Mouse (Mus musculus) CH12.LX (cell line): Measurements from ENCODE around the gene Nxpe3. TPM values are rescaled to one million over a fixed set of nuclear protein-coding genes. Genes with fewer than 3 reads are reported as not detected.

Experiments
- DNase-seq: peaks from one replicate; pipeline ENCODE4 v3.0.0-alpha.2; 2013; ENCODE audit errors: extremely low read depth
- H3K27ac ChIP-seq: 2 replicates; pipeline ENCODE4 v1.5.1; 2012; ENCODE audit warnings: low read depth, mild to moderate bottlenecking, control low read depth, moderate library complexity; ENCODE audit not compliant: insufficient read depth
- H3K27me3 ChIP-seq: replicated peaks from 2 replicates; pipeline ENCODE3; 2012; ENCODE audit warnings: inconsistent platforms
- H3K36me3 ChIP-seq, 2 experiments: replicated peaks in 1 of 2; 2 replicates each; pipeline versions ENCODE3 to v1.6.1; 2012; ENCODE audit warnings: inconsistent platforms in 1 of 2, low read length in 1 of 2, mild to moderate bottlenecking in 1 of 2, mixed read lengths in 1 of 2, moderate library complexity in 1 of 2; ENCODE audit not compliant: control insufficient read depth in 1 of 2, insufficient read depth in 1 of 2
- H3K4me1 ChIP-seq, 2 experiments: 2 replicates each; pipeline ENCODE4 v1.6.1; 2012; ENCODE audit warnings: inconsistent platforms in 1 of 2, moderate library complexity in 1 of 2; ENCODE audit not compliant: insufficient read depth in 2 of 2, control insufficient read depth in 1 of 2
- H3K4me2 ChIP-seq: 2 replicates; pipeline ENCODE4 v1.6.1; 2012; ENCODE audit warnings: low read depth, mild to moderate bottlenecking, control low read depth; ENCODE audit not compliant: poor library complexity, insufficient read depth, severe bottlenecking
- H3K4me3 ChIP-seq, 3 experiments: fragments of 150-350 bp in 1 of 3; sonication (generic) in 1 of 3; replicated peaks in 1 of 3; 2 replicates each; pipeline versions ENCODE3 to v1.5.1; 2011 to 2012; ENCODE audit warnings: low read depth in 2 of 3, low read length in 2 of 3, mild to moderate bottlenecking in 2 of 3, moderate library complexity in 2 of 3, control low read depth in 1 of 3, improper control_type of control experiment in 1 of 3, inconsistent platforms in 1 of 3, mixed read lengths in 1 of 3; ENCODE audit not compliant: poor library complexity in 1 of 3
- H3K79me2 ChIP-seq: replicated peaks from 2 replicates; pipeline ENCODE4 v1.6.1; 2012; ENCODE audit warnings: mild to moderate bottlenecking, moderate library complexity; ENCODE audit not compliant: control insufficient read depth, poor library complexity, insufficient read depth, severe bottlenecking; ENCODE audit errors: extremely low read depth
- H3K9ac ChIP-seq: 2 replicates; pipeline ENCODE4 v1.6.1; 2012; ENCODE audit warnings: low read depth, mild to moderate bottlenecking, control low read depth, moderate library complexity; ENCODE audit not compliant: insufficient read depth
- H3K9me3 ChIP-seq: replicated peaks from 2 replicates; pipeline ENCODE3; 2012; ENCODE audit warnings: low read length, inconsistent platforms, mixed read lengths
- BHLHE40 ChIP-seq: IDR thresholded peaks from 2 replicates; pipeline ENCODE4 v1.6.1; 2011; ENCODE audit warnings: mild to moderate bottlenecking, low read depth, low read length, improper control_type of control experiment
- CHD2 ChIP-seq: IDR thresholded peaks from 2 replicates; pipeline ENCODE4 v1.6.1; 2011; ENCODE audit warnings: low read length, improper control_type of control experiment
- CTCF ChIP-seq, 2 experiments: IDR thresholded peaks in 1 of 2; conservative IDR thresholded peaks in 1 of 2; 2 replicates each; pipeline ENCODE4 v1.5.1; 2011 to 2012; ENCODE audit warnings: low read depth in 2 of 2, low read length in 2 of 2, improper control_type of control experiment in 1 of 2, inconsistent platforms in 1 of 2, mild to moderate bottlenecking in 1 of 2, moderate library complexity in 1 of 2
- E2F4 ChIP-seq: IDR thresholded peaks from 2 replicates; pipeline ENCODE4 v1.6.1; 2011; ENCODE audit warnings: low read depth, low read length, improper control_type of control experiment; ENCODE audit not compliant: insufficient replicate concordance
- ELF1 ChIP-seq: IDR thresholded peaks from 2 replicates; pipeline ENCODE4 v1.6.1; 2014; ENCODE audit warnings: low read depth, mild to moderate bottlenecking, inconsistent platforms, low read length, improper control_type of control experiment
- EP300 ChIP-seq: IDR thresholded peaks from 2 replicates; pipeline ENCODE4 v1.6.1; 2011; ENCODE audit warnings: low read length, improper control_type of control experiment
- ETS1 ChIP-seq: conservative IDR thresholded peaks from 2 replicates; pipeline ENCODE4 v1.6.1; 2012; ENCODE audit warnings: low read depth, mild to moderate bottlenecking, inconsistent platforms, low read length, improper control_type of control experiment, moderate library complexity
- GABPA ChIP-seq: IDR thresholded peaks from 2 replicates; pipeline ENCODE4 v1.6.1; 2012; ENCODE audit warnings: low read depth, low read length, improper control_type of control experiment, inconsistent platforms; ENCODE audit not compliant: insufficient replicate concordance
- HCFC1 ChIP-seq: IDR thresholded peaks from 2 replicates; pipeline ENCODE4 v1.6.1; 2012; ENCODE audit warnings: low read depth, mild to moderate bottlenecking, inconsistent platforms, low read length, improper control_type of control experiment
- IRF4 ChIP-seq: IDR thresholded peaks from 2 replicates; pipeline ENCODE4 v1.6.1; 2014; ENCODE audit warnings: low read depth, mild to moderate bottlenecking, inconsistent platforms, low read length, improper control_type of control experiment
- JUN ChIP-seq: IDR thresholded peaks from 2 replicates; pipeline ENCODE4 v1.6.1; 2011; ENCODE audit warnings: low read depth, mild to moderate bottlenecking, low read length, improper control_type of control experiment, moderate library complexity; ENCODE audit not compliant: insufficient read depth
- JUND ChIP-seq: conservative IDR thresholded peaks from 2 replicates; pipeline ENCODE4 v1.6.1; 2011; ENCODE audit warnings: low read depth, low read length, improper control_type of control experiment
- KAT2A ChIP-seq: IDR thresholded peaks from 2 replicates; pipeline ENCODE4 v1.6.1; 2012; ENCODE audit warnings: low read length, improper control_type of control experiment, inconsistent platforms; ENCODE audit not compliant: insufficient replicate concordance
- MAFK ChIP-seq: IDR thresholded peaks from 2 replicates; pipeline ENCODE4 v1.6.1; 2011; ENCODE audit warnings: low read length, improper control_type of control experiment; ENCODE audit not compliant: insufficient replicate concordance
- MAX ChIP-seq: IDR thresholded peaks from 2 replicates; pipeline ENCODE4 v1.6.1; 2011; ENCODE audit warnings: low read length, improper control_type of control experiment
- MAZ ChIP-seq: IDR thresholded peaks from 2 replicates; pipeline ENCODE4 v1.6.1; 2012; ENCODE audit warnings: low read depth, mild to moderate bottlenecking, inconsistent platforms, low read length, improper control_type of control experiment, moderate library complexity
- MEF2A ChIP-seq: IDR thresholded peaks from 2 replicates; pipeline ENCODE4 v1.6.1; 2014; ENCODE audit warnings: low read depth, mild to moderate bottlenecking, inconsistent platforms, low read length, improper control_type of control experiment, borderline replicate concordance
- MXI1 ChIP-seq: IDR thresholded peaks from 2 replicates; pipeline ENCODE4 v1.6.1; 2011; ENCODE audit warnings: mild to moderate bottlenecking, low read depth, low read length, improper control_type of control experiment
- MYC ChIP-seq: IDR thresholded peaks from 2 replicates; pipeline ENCODE4 v1.6.1; 2011; ENCODE audit warnings: low read depth, mild to moderate bottlenecking, improper control_type of control experiment, low read length
- NELFE ChIP-seq: IDR thresholded peaks from 2 replicates; pipeline ENCODE4 v1.6.1; 2011; ENCODE audit warnings: low read depth, low read length, improper control_type of control experiment
- PAX5 ChIP-seq: IDR thresholded peaks from 2 replicates; pipeline ENCODE4 v1.6.1; 2012; ENCODE audit warnings: low read length, inconsistent platforms, mixed read lengths
- POLR2A ChIP-seq: IDR thresholded peaks from 2 replicates; pipeline ENCODE4 v1.6.1; 2011; ENCODE audit warnings: low read depth, mild to moderate bottlenecking, improper control_type of control experiment, low read length
- SIN3A ChIP-seq: IDR thresholded peaks from 2 replicates; pipeline ENCODE4 v1.6.1; 2012; ENCODE audit warnings: low read length, improper control_type of control experiment, inconsistent platforms
- SMC3 ChIP-seq: IDR thresholded peaks from 2 replicates; pipeline ENCODE4 v1.6.1; 2011; ENCODE audit warnings: low read depth, low read length, improper control_type of control experiment
- TBP ChIP-seq: conservative IDR thresholded peaks from 2 replicates; pipeline ENCODE4 v1.6.1; 2011; ENCODE audit warnings: low read depth, low read length, improper control_type of control experiment
- TCF12 ChIP-seq: IDR thresholded peaks from 2 replicates; pipeline ENCODE4 v1.6.1; 2014; ENCODE audit warnings: low read depth, mild to moderate bottlenecking, inconsistent platforms, low read length, improper control_type of control experiment
- USF1 ChIP-seq: IDR thresholded peaks from 2 replicates; pipeline ENCODE4 v1.6.1; 2014; ENCODE audit warnings: low read depth, mild to moderate bottlenecking, inconsistent platforms, low read length, improper control_type of control experiment
- USF2 ChIP-seq: conservative IDR thresholded peaks from 2 replicates; pipeline ENCODE4 v1.6.1; 2011; ENCODE audit warnings: low read depth, low read length, improper control_type of control experiment
- ZC3H11A ChIP-seq: IDR thresholded peaks from 2 replicates; pipeline ENCODE4 v1.6.1; 2012; ENCODE audit warnings: low read depth, mild to moderate bottlenecking, inconsistent platforms, low read length, improper control_type of control experiment
- ZKSCAN1 ChIP-seq: IDR thresholded peaks from 2 replicates; pipeline ENCODE4 v1.6.1; 2012; ENCODE audit warnings: low read depth, inconsistent platforms, low read length, improper control_type of control experiment, borderline replicate concordance
- ZMIZ1 ChIP-seq: IDR thresholded peaks from 2 replicates; pipeline ENCODE4 v1.6.1; 2012; ENCODE audit warnings: low read depth, mild to moderate bottlenecking, inconsistent platforms, low read length, improper control_type of control experiment
- ZNF384 ChIP-seq: IDR thresholded peaks from 2 replicates; pipeline ENCODE4 v1.6.1; 2012; ENCODE audit warnings: low read depth, low read length, improper control_type of control experiment, inconsistent platforms
- dilution Hi-C: fragments of 300-500 bp; cut with MboI; formaldehyde crosslinking; loops from 2 replicates; pipeline ENCODE4 v1.14.3; 2020; ENCODE audit warnings: low sequenced_read_pairs; ENCODE audit not compliant: extremely low pct_unique_long_range_greater_than_20kb, extremely low pct_ligation_motif_present
- in situ Hi-C: fragments of 300-500 bp; cut with MboI; formaldehyde crosslinking; loops from 3 replicates; pipeline ENCODE4 v1.14.3; 2019; ENCODE audit warnings: low sequenced_read_pairs, low pct_ligation_motif_present, low pct_unique_long_range_greater_than_20kb, mixed read lengths
- polyA plus RNA-seq: library from polyadenylated mRNA; unstranded; fragments of >175 nt; gene quantifications from 2 replicates; pipeline ENCODE4 v1.2.1, GENCODE M21; 2012; ENCODE audit warnings: low read depth; ENCODE audit not compliant: insufficient read length
- total RNA-seq, 2 experiments: library from RNA; depleted of rRNA; stranded (reverse); fragments of 300-350 nt in 1 of 2; fragments of >200 nt in 1 of 2; gene quantifications; 2 replicates each; pipeline ENCODE4 v1.2.3; 2012 to 2014

Gene Nxpe3
- total and polyA plus RNA-seq, 3 experiments: 5.4 to 12.3 (median 10.6) TPM

DNA sequence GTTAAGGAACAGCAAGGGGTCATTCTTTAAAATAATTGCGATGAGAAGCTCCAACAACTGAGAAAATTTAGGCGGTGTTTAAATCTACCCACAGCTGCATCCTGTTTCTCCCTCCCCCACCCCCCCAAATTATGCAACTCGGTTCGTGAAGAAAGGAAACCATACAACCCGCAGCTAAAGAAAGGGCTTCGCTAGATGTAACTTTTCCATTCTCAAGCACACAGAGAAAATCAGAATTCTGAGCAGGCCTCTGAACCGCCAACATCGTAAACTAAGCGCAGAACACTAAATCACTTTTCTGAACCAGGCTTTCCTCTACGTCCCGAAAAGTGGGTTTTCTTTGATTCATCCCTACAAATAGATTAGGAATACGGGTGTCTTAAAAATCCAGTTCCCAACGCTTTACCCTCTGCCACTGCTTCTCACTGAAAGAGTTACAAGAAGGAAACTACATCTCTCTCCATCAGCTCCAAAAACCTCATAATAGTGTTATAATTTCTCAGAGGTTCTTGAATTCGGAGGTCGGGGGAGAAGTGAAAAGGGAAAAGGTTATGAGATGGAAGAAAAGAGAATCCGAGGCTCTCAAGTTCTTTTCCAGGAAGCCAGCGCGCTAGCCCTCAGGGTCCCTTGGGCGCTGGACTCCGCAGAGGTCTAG is 74.0 kb downstream of the Nxpe3 start:
- peak overlapping the region; percentile 92 to 99 (median 95) for H3K4me3 ChIP-seq
- peak; percentile 85 for DNase-seq
- in situ Hi-C loops (no loop called here), dilution Hi-C loops (no loop called here)
- H3K27me3 ChIP-seq: no peaks in the 10 kb centered on the region
- H3K36me3 ChIP-seq: peaks cover 24 to 52% of the 10 kb centered on the region in 2 experiments
- H3K4me1 ChIP-seq: peaks cover 7 to 58% of the 10 kb centered on the region in 2 experiments
- peaks cover 76% of the 10 kb centered on the region for H3K79me2 ChIP-seq
- peak overlapping the region; percentile 76 for H3K9ac ChIP-seq
- H3K27ac ChIP-seq: peak overlapping the region; percentile 88
- H3K9me3 ChIP-seq: no peaks in the 10 kb centered on the region
- peak overlapping the region; percentile 75 for H3K4me2 ChIP-seq
- peak; percentile 95 for TF ChIP-seq TCF12
- TF ChIP-seq PAX5: no peak
- TF ChIP-seq MXI1: peak; percentile 84
- peak; percentile 60; the same call in 1 of the 2 replicates for TF ChIP-seq ZNF384
- TF ChIP-seq MYC: peak; percentile 42; the same call in 1 of the 2 replicates
- TF ChIP-seq POLR2A: peak; percentile 33; the same call in 1 of the 2 replicates
- peak; percentile 31; the same call in 1 of the 2 replicates for TF ChIP-seq HCFC1
- TF ChIP-seq USF2: no peak
- 0 out of 2 replicates have a peak, but pooled peaks have one; percentile 21 for TF ChIP-seq TBP
- 0 out of 2 replicates have a peak, but pooled peaks have one; percentile 66 for TF ChIP-seq E2F4
- 0 out of 2 replicates have a peak, but pooled peaks have one; percentile 40 for TF ChIP-seq MAX
- TF ChIP-seq ZC3H11A: no peak; the same call in 1 of the 2 replicates
- 0 out of 2 replicates have a peak, but pooled peaks have one; percentile 63 for TF ChIP-seq MAFK
- TF ChIP-seq SMC3: peak; percentile 14; the same call in 1 of the 2 replicates
- TF ChIP-seq USF1: no peak
- peak; percentile 100 for TF ChIP-seq SIN3A
- TF ChIP-seq ZMIZ1: no peak
- TF ChIP-seq MAZ: peak; percentile 88
- peak; percentile 23; the same call in 1 of the 2 replicates for TF ChIP-seq JUN
- TF ChIP-seq NELFE: 0 out of 2 replicates have a peak, but pooled peaks have one; percentile 2
- peak; percentile 82 for TF ChIP-seq IRF4
- no peak for TF ChIP-seq KAT2A
- TF ChIP-seq ZKSCAN1: no peak
- TF ChIP-seq ELF1: peak; percentile 47; the same call in 1 of the 2 replicates
- TF ChIP-seq MEF2A: peak; percentile 91
- TF ChIP-seq EP300: peak; percentile 91
- TF ChIP-seq GABPA: peak; percentile 27; the same call in 1 of the 2 replicates
- 0 out of 2 replicates have a peak, but pooled peaks have one; percentile 55 for TF ChIP-seq JUND
- TF ChIP-seq CHD2: peak; percentile 91
- TF ChIP-seq CTCF (conservative IDR thresholded peaks at IDR 0.05 in 1 of 2, IDR thresholded peaks at IDR 0.05 in 1 of 2; ENCODE audit: low read depth in 2 of 2, low read length in 2 of 2): no peak
- TF ChIP-seq BHLHE40: peak; percentile 75
- TF ChIP-seq ETS1: peak; percentile 98
